Mouse (Mus musculus): ENCODE data around the gene Bdh2. TPM values are rescaled to one million over a fixed set of nuclear protein-coding genes. Genes with fewer than 3 reads are reported as not detected.

Gene Bdh2
- polyA plus RNA-seq, 1 experiment: 2.4 TPM

- peak; percentile 30 for DNase-seq (ENCODE audit: low read depth)
- TF ChIP-seq POLR2A (IDR thresholded peaks at IDR 0.05; ENCODE audit: borderline replicate concordance, extremely low read depth, insufficient read depth, insufficient read length, poor library complexity, severe bottlenecking) (no peak), CTCF (IDR thresholded peaks at IDR 0.05; ENCODE audit: borderline replicate concordance, extremely low read depth, insufficient read depth, insufficient read length) (no peak)
Observed at GRCm38 (mm10) chr3:135300081-135300480, 19.1 kb downstream of the Bdh2 start.

- no peak for TF ChIP-seq POLR2A (IDR thresholded peaks at IDR 0.05; ENCODE audit: borderline replicate concordance, extremely low read depth, insufficient read depth, insufficient read length, poor library complexity, severe bottlenecking)
- TF ChIP-seq CTCF (IDR thresholded peaks at IDR 0.05; ENCODE audit: borderline replicate concordance, extremely low read depth, insufficient read depth, insufficient read length): no peak
- peak; percentile 52 for DNase-seq (ENCODE audit: low read depth)
Observed at GRCm38 (mm10) chr3:135304060-135304459, 23.0 kb downstream of the Bdh2 start.

GRCm38 (mm10) chr3:135304566-135304965 is 23.5 kb downstream of the Bdh2 start:
- peak; percentile 40 for DNase-seq (ENCODE audit: low read depth)
- TF ChIP-seq CTCF (IDR thresholded peaks at IDR 0.05; ENCODE audit: borderline replicate concordance, extremely low read depth, insufficient read depth, insufficient read length): no peak
- TF ChIP-seq POLR2A (IDR thresholded peaks at IDR 0.05; ENCODE audit: borderline replicate concordance, extremely low read depth, insufficient read depth, insufficient read length, poor library complexity, severe bottlenecking): no peak

GRCm38 (mm10) chr3:135307411-135308259 is 26.6 kb downstream of the Bdh2 start, which contains the start of gene Slc9b2:
TSS of gene Slc9b2 (plus strand) at chr3:135307700.
- TF ChIP-seq POLR2A (IDR thresholded peaks at IDR 0.05; ENCODE audit: borderline replicate concordance, extremely low read depth, insufficient read depth, insufficient read length, poor library complexity, severe bottlenecking) (no peak), CTCF (IDR thresholded peaks at IDR 0.05; ENCODE audit: borderline replicate concordance, extremely low read depth, insufficient read depth, insufficient read length) (no peak)
- DNase-seq (ENCODE audit: low read depth): peak; percentile 61

GRCm38 (mm10) chr3:135312916-135313491 is 32.0 kb downstream of the Bdh2 start:
- no peak for DNase-seq (ENCODE audit: low read depth)
- TF ChIP-seq POLR2A (IDR thresholded peaks at IDR 0.05; ENCODE audit: borderline replicate concordance, extremely low read depth, insufficient read depth, insufficient read length, poor library complexity, severe bottlenecking): no peak
- TF ChIP-seq CTCF (IDR thresholded peaks at IDR 0.05; ENCODE audit: borderline replicate concordance, extremely low read depth, insufficient read depth, insufficient read length): no peak

GRCm38 (mm10) chr3:135313727-135314126 is 32.7 kb downstream of the Bdh2 start:
- no peak for TF ChIP-seq CTCF (IDR thresholded peaks at IDR 0.05; ENCODE audit: borderline replicate concordance, extremely low read depth, insufficient read depth, insufficient read length)
- DNase-seq (ENCODE audit: low read depth): peak; percentile 48

GRCm38 (mm10) chr3:135314811-135315210 is 33.8 kb downstream of the Bdh2 start:
- TF ChIP-seq CTCF (IDR thresholded peaks at IDR 0.05; ENCODE audit: borderline replicate concordance, extremely low read depth, insufficient read depth, insufficient read length) (no peak), POLR2A (IDR thresholded peaks at IDR 0.05; ENCODE audit: borderline replicate concordance, extremely low read depth, insufficient read depth, insufficient read length, poor library complexity, severe bottlenecking) (no peak)
- DNase-seq (ENCODE audit: low read depth): no peak

- DNase-seq (ENCODE audit: low read depth): no peak
- TF ChIP-seq POLR2A (IDR thresholded peaks at IDR 0.05; ENCODE audit: borderline replicate concordance, extremely low read depth, insufficient read depth, insufficient read length, poor library complexity, severe bottlenecking) (no peak), CTCF (IDR thresholded peaks at IDR 0.05; ENCODE audit: borderline replicate concordance, extremely low read depth, insufficient read depth, insufficient read length) (no peak)
Observed at GRCm38 (mm10) chr3:135315720-135316425, 34.9 kb downstream of the Bdh2 start.

- no peak for DNase-seq (ENCODE audit: low read depth)
- TF ChIP-seq CTCF (IDR thresholded peaks at IDR 0.05; ENCODE audit: borderline replicate concordance, extremely low read depth, insufficient read depth, insufficient read length) (no peak), POLR2A (IDR thresholded peaks at IDR 0.05; ENCODE audit: borderline replicate concordance, extremely low read depth, insufficient read depth, insufficient read length, poor library complexity, severe bottlenecking) (no peak)
Observed at GRCm38 (mm10) chr3:135318331-135318730, 37.3 kb downstream of the Bdh2 start.

GRCm38 (mm10) chr3:135324354-135324753 is 43.3 kb downstream of the Bdh2 start:
- TF ChIP-seq CTCF (IDR thresholded peaks at IDR 0.05; ENCODE audit: borderline replicate concordance, extremely low read depth, insufficient read depth, insufficient read length): no peak
- TF ChIP-seq POLR2A (IDR thresholded peaks at IDR 0.05; ENCODE audit: borderline replicate concordance, extremely low read depth, insufficient read depth, insufficient read length, poor library complexity, severe bottlenecking): no peak
- peak; percentile 14 for DNase-seq (ENCODE audit: low read depth)

GRCm38 (mm10) chr3:135327176-135327575 is 46.2 kb downstream of the Bdh2 start:
- DNase-seq (ENCODE audit: low read depth): no peak
- TF ChIP-seq POLR2A (IDR thresholded peaks at IDR 0.05; ENCODE audit: borderline replicate concordance, extremely low read depth, insufficient read depth, insufficient read length, poor library complexity, severe bottlenecking) (no peak), CTCF (IDR thresholded peaks at IDR 0.05; ENCODE audit: borderline replicate concordance, extremely low read depth, insufficient read depth, insufficient read length) (no peak)

Measured in brain, embryonic 14.5 days (tissue).